Mouse (Mus musculus) CD4-positive, CD25-positive, alpha-beta regulatory T cell, adult 4 months (primary cell): ENCODE results near the gene Vmn2r85. TPM values are rescaled to one million over a fixed set of nuclear protein-coding genes. Genes with fewer than 3 reads are reported as not detected.
"Not testable (repeated sequence)": the region's sequence is repeated elsewhere in the genome, so short reads cannot be mapped to it uniquely, and the experiment has no call there.

ENCODE experiments used
- ATAC-seq: one replicate; pipeline ENCODE4 v1.8.0; 2017
- polyA plus RNA-seq, 2 experiments: library from polyadenylated mRNA; unstranded; fragments of 100-300 nt; shearing (Covaris generic); gene quantifications; one replicate each; pipeline ENCODE4 v1.2.1; 2017

Gene Vmn2r85
- polyA plus RNA-seq = under 1 TPM; 0.17 to 0.22 TPM

- ATAC-seq = not testable (repeated sequence)
These were observed at the start of gene Vmn2r85 for GRCm38 (mm10) chr10:130429603-130430002. Gene Vmn2r85 (minus strand): TSS chr10:130429703.

GRCm38 (mm10) chr10:130470311-130470760 is 40.8 kb upstream of the Vmn2r85 start:
- no peak for ATAC-seq

DNA sequence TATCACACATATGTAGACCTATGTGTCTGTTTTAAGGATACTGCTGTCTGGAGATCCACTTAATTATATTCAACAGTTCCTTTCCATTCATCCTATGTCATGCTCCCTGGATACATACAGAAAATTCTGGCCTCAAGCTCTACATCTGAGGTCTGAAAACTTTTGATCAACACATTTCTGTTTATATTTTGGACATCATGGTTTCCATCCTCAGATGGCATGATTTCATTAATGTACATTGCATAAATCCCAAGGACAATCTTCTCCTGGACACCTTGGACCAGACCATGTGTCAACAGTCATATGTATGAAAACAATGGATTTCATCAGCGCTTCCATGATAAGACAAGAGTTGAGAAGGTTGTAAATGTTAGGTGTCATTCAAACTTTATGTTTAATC is 26.4 kb upstream of the Vmn2r85 start, which contains the start of gene Vmn2r86:
Gene Vmn2r86, minus strand, starts transcription at position 101 of the 400 bp plus-strand sequence.
- ATAC-seq = not testable (repeated sequence)

DNA sequence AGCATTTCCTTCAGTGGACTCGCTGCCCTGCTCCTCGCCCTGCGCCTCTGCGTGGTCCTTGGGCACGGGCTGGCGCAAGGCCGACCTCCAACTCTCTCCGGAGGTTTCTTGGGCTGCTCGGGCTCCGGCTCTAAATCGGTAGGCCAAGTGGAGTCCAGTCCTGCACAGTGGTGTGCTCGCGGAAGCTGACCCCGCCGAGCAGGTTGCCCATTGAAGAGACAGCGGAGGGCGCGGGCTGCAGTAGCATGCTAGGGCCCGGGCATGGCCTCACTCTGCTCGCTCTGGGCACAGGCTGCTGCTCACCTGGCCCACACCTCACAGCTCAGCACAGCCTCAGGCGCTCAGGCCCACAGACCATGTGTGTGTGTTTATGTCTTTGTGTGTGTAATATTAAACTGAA is 15.3 kb upstream of the Vmn2r85 start:
- no peak for ATAC-seq

- not testable (repeated sequence) for ATAC-seq
These were observed 4.8 kb upstream of the Vmn2r85 start for GRCm38 (mm10) chr10:130434185-130434898.

GRCm38 (mm10) chr10:130422368-130422767 is 7.1 kb downstream of the Vmn2r85 start:
- ATAC-seq = not testable (repeated sequence)

- ATAC-seq = no peak
These were observed 9.1 kb downstream of the Vmn2r85 start for GRCm38 (mm10) chr10:130420401-130420800.

DNA sequence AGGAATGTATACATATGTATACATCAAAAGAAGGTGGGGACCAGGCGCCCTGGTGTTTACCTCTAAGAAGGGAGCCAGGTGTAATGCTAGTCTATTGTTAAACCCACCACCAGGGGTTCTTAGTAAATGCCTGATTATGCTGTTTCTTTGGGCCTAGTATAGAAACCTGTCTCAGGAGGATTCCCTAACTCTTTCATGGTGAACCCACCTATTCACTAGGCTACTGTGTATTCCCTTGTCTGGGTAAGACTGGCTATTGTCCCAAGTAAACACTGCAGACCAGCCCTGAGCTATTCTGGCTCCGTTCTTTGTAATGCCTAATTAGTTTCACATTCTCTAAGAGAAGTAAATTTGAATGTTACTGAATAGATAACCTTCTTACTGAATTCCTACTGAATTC is 9.5 kb downstream of the Vmn2r85 start:
- ATAC-seq = not testable (repeated sequence)

GRCm38 (mm10) chr10:130416352-130416751 is 13.2 kb downstream of the Vmn2r85 start:
- ATAC-seq = not testable (repeated sequence)

DNA sequence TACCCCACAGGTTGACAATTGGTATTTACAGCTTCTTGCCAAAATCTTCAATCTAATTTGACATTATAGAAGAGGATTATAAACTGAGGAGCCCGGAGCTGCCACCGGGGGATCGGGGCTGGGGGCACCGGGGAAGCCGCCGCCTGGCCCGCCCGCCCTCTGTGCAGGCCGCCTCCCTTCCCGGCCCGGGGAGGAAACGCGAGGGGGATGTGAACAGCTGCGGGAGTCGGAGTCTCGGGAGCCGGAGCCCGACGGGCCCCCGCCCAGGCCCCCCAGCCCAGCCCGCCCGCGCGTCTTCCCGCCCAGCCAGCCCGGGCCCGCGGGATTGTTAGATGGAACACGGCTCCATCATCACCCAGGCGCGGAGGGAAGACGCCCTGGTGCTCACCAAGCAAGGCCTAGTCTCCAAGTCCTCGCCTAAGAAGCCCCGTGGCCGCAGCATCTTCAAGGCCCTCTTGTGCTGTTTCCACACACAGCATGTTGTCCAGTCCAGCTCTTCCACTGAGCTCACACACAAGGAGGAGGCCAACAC is 17.3 kb downstream of the Vmn2r85 start:
- ATAC-seq = not testable (repeated sequence)

- no peak for ATAC-seq
These were observed 35.3 kb downstream of the Vmn2r85 start, which contains the start of gene Vmn2r84 for GRCm38 (mm10) chr10:130394232-130394631. Gene Vmn2r84 (minus strand): TSS chr10:130394332.

DNA sequence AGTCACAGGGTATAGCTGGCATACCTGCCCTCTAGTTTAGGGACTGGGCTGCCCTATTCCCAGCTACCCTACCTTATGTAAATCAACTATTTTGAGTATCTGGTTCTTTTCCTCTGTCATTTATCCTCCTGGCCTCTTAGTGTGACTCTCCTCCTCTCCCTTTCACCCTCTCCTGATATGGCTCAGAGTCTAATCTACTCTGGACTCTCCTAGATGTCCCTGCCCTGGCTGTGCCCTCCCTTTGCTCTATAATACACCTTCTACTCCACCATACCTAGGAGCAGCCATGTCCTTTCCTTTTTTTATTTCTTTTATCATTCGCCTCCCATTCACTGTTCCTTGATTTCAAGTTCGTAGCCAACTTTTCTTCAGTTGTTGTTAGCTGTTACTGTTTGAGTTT is 54.4 kb downstream of the Vmn2r85 start:
- no peak for ATAC-seq

- ATAC-seq = no peak
These were observed 56.9 kb downstream of the Vmn2r85 start for GRCm38 (mm10) chr10:130372491-130373173.

DNA sequence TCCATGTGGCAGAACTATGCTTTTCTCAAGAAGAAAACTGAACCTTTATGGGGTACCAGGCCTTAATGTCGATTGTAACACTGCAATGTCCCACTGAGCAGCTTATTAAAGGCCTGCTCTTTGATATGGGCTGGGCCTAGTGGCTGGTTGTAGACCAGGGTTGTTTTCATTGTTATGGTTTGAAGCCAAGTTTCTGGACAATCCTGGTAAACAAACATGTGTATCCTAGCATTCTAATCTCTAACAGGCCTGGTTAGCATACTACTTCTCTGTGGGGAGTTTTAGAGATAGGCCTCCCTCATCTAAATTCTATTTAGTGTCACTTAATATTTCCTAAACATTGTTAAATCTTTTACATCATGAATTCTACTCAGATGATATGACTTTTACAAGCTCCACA is 57.9 kb downstream of the Vmn2r85 start:
- ATAC-seq = no peak

- ATAC-seq = no peak
These were observed 59.4 kb downstream of the Vmn2r85 start for GRCm38 (mm10) chr10:130370005-130370682.

- ATAC-seq = no peak
These were observed 61.1 kb downstream of the Vmn2r85 start for GRCm38 (mm10) chr10:130368384-130368783.

DNA sequence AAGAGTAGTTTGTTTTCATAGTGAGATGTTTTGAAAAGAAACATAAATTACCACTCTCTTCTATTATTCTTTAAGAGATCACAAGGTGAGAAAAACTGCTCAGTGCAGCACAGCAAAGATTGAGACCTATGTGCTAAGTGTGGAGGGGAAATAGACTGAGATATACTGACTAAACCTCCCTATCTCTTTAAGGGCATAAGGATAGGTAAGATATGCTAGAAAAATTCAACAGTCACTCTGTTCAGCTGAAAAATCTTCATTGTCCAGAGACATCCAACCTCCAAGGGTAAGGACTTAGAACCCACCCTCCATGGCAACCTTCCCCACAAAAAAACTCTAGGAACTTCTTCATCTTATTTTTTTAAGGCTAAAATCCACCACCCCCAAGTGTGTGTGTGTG is 64.7 kb downstream of the Vmn2r85 start:
- no peak for ATAC-seq

Other genes with a start within 250 kb of the Vmn2r85 start
- not detected for gene Olfr826, start 245.5 kb downstream of the Vmn2r85 start, polyA plus RNA-seq
- gene Olfr827, start 215.3 kb downstream of the Vmn2r85 start, polyA plus RNA-seq = not detected
- gene Neurod4, start 149.5 kb downstream of the Vmn2r85 start, polyA plus RNA-seq = not detected
- 100 to 1,000 TPM; 380 to 411 TPM for gene Tespa1, start 106.8 kb downstream of the Vmn2r85 start, polyA plus RNA-seq
- gene Vmn2r84, start 35.4 kb downstream of the Vmn2r85 start, polyA plus RNA-seq = 1 to 10 TPM; 2.0 TPM
- gene Vmn2r86, start 26.3 kb upstream of the Vmn2r85 start, polyA plus RNA-seq = not detected
- not detected for gene Vmn2r87, start 67.7 kb upstream of the Vmn2r85 start, polyA plus RNA-seq